Mouse (Mus musculus): ENCODE measurements around the gene Armh3. TPM values are rescaled to one million over a fixed set of nuclear protein-coding genes. Genes with fewer than 3 reads are reported as not detected.
A peak's percentile ranks its signal among the peaks of the same experiment; 100 is the strongest.

Armh3 gene
- total RNA-seq, 1 experiment, result 8.0 TPM

GRCm38 (mm10) chr19:45785470-45785869 lies 212.8 kb downstream of the Armh3 start:
- Histone ChIP-seq H3K9me3 (ENCODE audit: control insufficient read depth, insufficient read depth, low read depth, low read length) (no peaks in the 10 kb centered on the region), H3K9ac (ENCODE audit: insufficient read depth, low read depth, low read length, poor library complexity, severe bottlenecking) (no peak overlapping the region), H3K27ac (ENCODE audit: insufficient read depth, low read depth, low read length, poor library complexity, severe bottlenecking) (no peak overlapping the region), H3K4me3 (ENCODE audit: insufficient read depth in 1 of 2, low read depth in 1 of 2, low read length in 2 of 2, poor library complexity in 1 of 2, severe bottlenecking in 1 of 2) (no peak overlapping the region), H3K4me1 (ENCODE audit: control insufficient read depth in 2 of 2, insufficient read depth in 2 of 2, low read length in 2 of 2, poor library complexity in 1 of 2) (peaks cover 2 to 7% of the 10 kb centered on the region in 2 experiments; a peak in 3 of 4 replicates), H3K36me3 (ENCODE audit: control insufficient read depth, insufficient read depth, low read length, poor library complexity, severe bottlenecking) (peaks cover 4% of the 10 kb centered on the region)
- in situ Hi-C loops (cut with MboI; ENCODE audit: low sequenced_read_pairs in 2 of 2, unreplicated experiment in 2 of 2), result no loop called here
- no peak for TF ChIP-seq ZNF384 (IDR thresholded peaks at IDR 0.05; ENCODE audit: low read depth, low read length)
- no peak for TF ChIP-seq HCFC1 (IDR thresholded peaks at IDR 0.05; ENCODE audit: borderline replicate concordance, insufficient read depth, low read length)
- no peak for TF ChIP-seq MAFK (IDR thresholded peaks at IDR 0.05; ENCODE audit: insufficient read depth, low read depth, low read length)
- no peak for TF ChIP-seq CHD2 (IDR thresholded peaks at IDR 0.05; ENCODE audit: low read depth, low read length)
- no peak for TF ChIP-seq ZC3H11A (IDR thresholded peaks at IDR 0.05; ENCODE audit: borderline replicate concordance, low read depth, low read length)
- no peak for DNase-seq (ENCODE audit: low read depth, low spot score)

GRCm38 (mm10) chr19:45783933-45784576 lies 214.2 kb downstream of the Armh3 start:
- peaks cover 14% of the 10 kb centered on the region for H3K36me3 ChIP-seq (ENCODE audit: control insufficient read depth, insufficient read depth, low read length, poor library complexity, severe bottlenecking)
- no peaks in the 10 kb centered on the region for H3K9me3 ChIP-seq (ENCODE audit: control insufficient read depth, insufficient read depth, low read depth, low read length)
- H3K27ac ChIP-seq (ENCODE audit: insufficient read depth, low read depth, low read length, poor library complexity, severe bottlenecking), result peak overlapping the region; percentile 36; the same call in 1 of the 2 replicates
- H3K4me1 ChIP-seq (ENCODE audit: control insufficient read depth in 2 of 2, insufficient read depth in 2 of 2, low read length in 2 of 2, poor library complexity in 1 of 2), result peaks cover 0 to 6% of the 10 kb centered on the region in 2 experiments; a peak in 2 of 4 replicates
- peak overlapping the region; percentile 66 for H3K9ac ChIP-seq (ENCODE audit: insufficient read depth, low read depth, low read length, poor library complexity, severe bottlenecking)
- TF ChIP-seq HCFC1 (IDR thresholded peaks at IDR 0.05; ENCODE audit: borderline replicate concordance, insufficient read depth, low read length) (no peak), ZNF384 (IDR thresholded peaks at IDR 0.05; ENCODE audit: low read depth, low read length) (no peak), ZC3H11A (IDR thresholded peaks at IDR 0.05; ENCODE audit: borderline replicate concordance, low read depth, low read length) (no peak), MAFK (IDR thresholded peaks at IDR 0.05; ENCODE audit: insufficient read depth, low read depth, low read length) (no peak)
- in situ Hi-C loops (cut with MboI; ENCODE audit: low sequenced_read_pairs in 2 of 2, unreplicated experiment in 2 of 2), result no loop called here
- peak overlapping the region; percentile 67 to 99 for H3K4me3 ChIP-seq (ENCODE audit: insufficient read depth in 1 of 2, low read depth in 1 of 2, low read length in 2 of 2, poor library complexity in 1 of 2, severe bottlenecking in 1 of 2)
- no peak for DNase-seq (ENCODE audit: low read depth, low spot score)

GRCm38 (mm10) chr19:45783181-45783932 lies 214.9 kb downstream of the Armh3 start, which contains the start of gene Mgea5:
Gene Mgea5 (minus strand): TSS chr19:45783837.
- in situ Hi-C loops (cut with MboI; ENCODE audit: low sequenced_read_pairs in 2 of 2, unreplicated experiment in 2 of 2), result no loop called here
- Histone ChIP-seq H3K9me3 (ENCODE audit: control insufficient read depth, insufficient read depth, low read depth, low read length) (no peaks in the 10 kb centered on the region), H3K36me3 (ENCODE audit: control insufficient read depth, insufficient read depth, low read length, poor library complexity, severe bottlenecking) (peaks cover 15% of the 10 kb centered on the region), H3K4me3 (ENCODE audit: insufficient read depth in 1 of 2, low read depth in 1 of 2, low read length in 2 of 2, poor library complexity in 1 of 2, severe bottlenecking in 1 of 2) (peak within 1 kb of the TSS; percentile 70 to 99), H3K27ac (ENCODE audit: insufficient read depth, low read depth, low read length, poor library complexity, severe bottlenecking) (peak within 1 kb of the TSS; percentile 99), H3K4me1 (ENCODE audit: control insufficient read depth in 2 of 2, insufficient read depth in 2 of 2, low read length in 2 of 2, poor library complexity in 1 of 2) (peaks cover 0 to 6% of the 10 kb centered on the region in 2 experiments; a peak in 2 of 4 replicates), H3K9ac (ENCODE audit: insufficient read depth, low read depth, low read length, poor library complexity, severe bottlenecking) (peak within 1 kb of the TSS; percentile 100)
- TF ChIP-seq HCFC1 (IDR thresholded peaks at IDR 0.05; ENCODE audit: borderline replicate concordance, insufficient read depth, low read length), result peak; percentile 75
- no peak for TF ChIP-seq MAFK (IDR thresholded peaks at IDR 0.05; ENCODE audit: insufficient read depth, low read depth, low read length)
- peak; percentile 98 for DNase-seq (ENCODE audit: low read depth, low spot score)

GRCm38 (mm10) chr19:45782315-45783001 lies 215.8 kb downstream of the Armh3 start:
- H3K27ac ChIP-seq (ENCODE audit: insufficient read depth, low read depth, low read length, poor library complexity, severe bottlenecking), result peak overlapping the region; percentile 99
- TF ChIP-seq ZC3H11A (IDR thresholded peaks at IDR 0.05; ENCODE audit: borderline replicate concordance, low read depth, low read length) (no peak), ZNF384 (IDR thresholded peaks at IDR 0.05; ENCODE audit: low read depth, low read length) (no peak), CHD2 (IDR thresholded peaks at IDR 0.05; ENCODE audit: low read depth, low read length) (no peak), MAFK (IDR thresholded peaks at IDR 0.05; ENCODE audit: insufficient read depth, low read depth, low read length) (no peak), HCFC1 (IDR thresholded peaks at IDR 0.05; ENCODE audit: borderline replicate concordance, insufficient read depth, low read length) (no peak)
- H3K4me1 ChIP-seq (ENCODE audit: control insufficient read depth in 2 of 2, insufficient read depth in 2 of 2, low read length in 2 of 2, poor library complexity in 1 of 2), result peaks cover 0 to 6% of the 10 kb centered on the region in 2 experiments; a peak in 2 of 4 replicates
- in situ Hi-C loops (cut with MboI; ENCODE audit: low sequenced_read_pairs in 2 of 2, unreplicated experiment in 2 of 2), result no loop called here
- H3K9me3 ChIP-seq (ENCODE audit: control insufficient read depth, insufficient read depth, low read depth, low read length), result no peaks in the 10 kb centered on the region
- peak; percentile 56 for DNase-seq (ENCODE audit: low read depth, low spot score)
- H3K4me3 ChIP-seq (ENCODE audit: insufficient read depth in 1 of 2, low read depth in 1 of 2, low read length in 2 of 2, poor library complexity in 1 of 2, severe bottlenecking in 1 of 2), result peak overlapping the region; percentile 70 to 99
- H3K36me3 ChIP-seq (ENCODE audit: control insufficient read depth, insufficient read depth, low read length, poor library complexity, severe bottlenecking), result peaks cover 20% of the 10 kb centered on the region
- H3K9ac ChIP-seq (ENCODE audit: insufficient read depth, low read depth, low read length, poor library complexity, severe bottlenecking), result peak overlapping the region; percentile 100
